8 mouse cellular contexts compared by ENCODE assay signal in the genomic region with DNA sequence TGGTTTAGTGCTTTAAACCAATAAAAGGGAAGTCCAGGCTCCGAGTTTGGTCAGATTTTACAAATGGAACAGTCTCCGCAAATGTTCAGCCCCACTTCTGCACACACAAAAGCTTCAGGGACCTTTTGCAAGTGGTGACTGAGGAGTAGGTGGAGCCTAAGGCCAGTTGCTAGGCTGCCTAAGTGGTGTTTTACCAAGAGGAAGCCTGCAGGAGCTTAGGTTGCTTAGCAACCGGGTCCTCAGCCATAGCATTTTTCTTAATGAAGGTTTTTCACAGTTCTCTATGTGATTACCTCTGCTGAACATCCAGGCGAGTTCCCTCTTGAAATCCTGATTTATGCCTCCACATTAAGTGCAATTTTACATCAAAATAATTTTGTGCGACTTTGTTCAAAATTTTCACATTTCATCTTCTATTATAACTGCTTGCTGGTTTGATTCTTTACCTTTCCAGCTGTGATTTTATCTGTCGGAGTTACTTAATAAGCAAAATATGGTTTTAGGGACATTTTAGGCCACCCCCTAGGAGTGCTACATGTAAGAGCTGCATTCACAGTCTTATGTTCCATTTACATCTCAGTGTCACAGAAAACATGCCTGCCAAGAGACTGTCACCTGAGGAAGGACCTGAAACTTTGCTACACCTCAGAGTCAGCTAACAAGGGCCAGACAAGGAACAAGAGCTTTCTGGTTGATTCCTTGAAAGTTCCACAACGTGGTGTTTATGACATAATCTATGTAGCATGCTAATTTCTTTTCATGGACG.
DNase-seq lines count a peak whose midpoint lies in the region; ATAC-seq and TF ChIP-seq lines count a peak whose summit lies in the region.

No protein-coding gene starts in this region.

- no peak for TF ChIP-seq POLR2A in heart, adult 2 months (IDR thresholded peaks at IDR 0.05; ENCODE audit: insufficient read depth, low read depth, low read length)

- DNase-seq in heart, adult 2 months = no peak
- DNase-seq in layer of hippocampus, adult 18-20 months (ENCODE audit: low spot score in 2 of 2) = peak; percentile 53 to 74
- no peak for DNase-seq in thymus, postnatal 25 days
- DNase-seq in gastrocnemius, postnatal 25 days = no peak

- no peak for TF ChIP-seq EP300 in heart, adult 2 months (IDR thresholded peaks at IDR 0.05; ENCODE audit: insufficient read depth, low read depth, low read length)

- TF ChIP-seq CTCF in heart, adult 2 months (IDR thresholded peaks at IDR 0.05) = no peak

- H3K4me3 ChIP-seq in heart, embryonic 11.5 days (ENCODE audit: low read depth, low read length) = no peak overlapping the region
- no peak overlapping the region for H3K4me3 ChIP-seq in heart, adult 2 months
- no peak overlapping the region for H3K4me3 ChIP-seq in embryonic facial prominence, embryonic 12.5 days
- H3K4me3 ChIP-seq in midbrain, embryonic 12.5 days = no peak overlapping the region

- no peak overlapping the region for H3K9ac ChIP-seq in heart, embryonic 11.5 days (ENCODE audit: low read depth, low read length)
- H3K9ac ChIP-seq in heart, adult 2 months (ENCODE audit: low read depth, low read length) = no peak overlapping the region
- no peak overlapping the region for H3K9ac ChIP-seq in embryonic facial prominence, embryonic 12.5 days
- no peak overlapping the region for H3K9ac ChIP-seq in midbrain, embryonic 12.5 days (replicated peaks)

- no peaks in the 10 kb centered on the region for H3K9me3 ChIP-seq in heart, embryonic 11.5 days (replicated peaks; ENCODE audit: control insufficient read depth, low read length)
- no peaks in the 10 kb centered on the region for H3K9me3 ChIP-seq in embryonic facial prominence, embryonic 12.5 days
- no peaks in the 10 kb centered on the region for H3K9me3 ChIP-seq in midbrain, embryonic 12.5 days

- intact Hi-C loops in heart, adult 2 months (cut with DNase I) = no loop called here

- H3K27ac ChIP-seq in heart, embryonic 11.5 days (ENCODE audit: low read depth, low read length) = no peak overlapping the region
- H3K27ac ChIP-seq in heart, adult 2 months = no peak overlapping the region
- H3K27ac ChIP-seq in embryonic facial prominence, embryonic 12.5 days = no peak overlapping the region
- H3K27ac ChIP-seq in midbrain, embryonic 12.5 days (replicated peaks) = peak overlapping the region; percentile 73

- WGBS in heart, embryonic 11.5 days (ENCODE audit: insufficient replicate concordance) = 41% methylated on average over 8 of the region's 8 CpGs
- 44% methylated on average over 8 of the region's 8 CpGs for WGBS in heart, adult 2 months
- WGBS in embryonic facial prominence, embryonic 12.5 days = 35% methylated on average over 8 of the region's 8 CpGs
- WGBS in midbrain, embryonic 12.5 days = 16% methylated on average over 8 of the region's 8 CpGs

- no peaks in the 10 kb centered on the region for H3K4me1 ChIP-seq in heart, embryonic 11.5 days (ENCODE audit: control insufficient read depth, insufficient read depth, low read length)
- H3K4me1 ChIP-seq in heart, adult 2 months (ENCODE audit: control insufficient read depth, insufficient read depth, low read length) = no peaks in the 10 kb centered on the region
- peaks cover 5% of the 10 kb centered on the region; the same call in 1 of the 2 replicates for H3K4me1 ChIP-seq in embryonic facial prominence, embryonic 12.5 days
- H3K4me1 ChIP-seq in midbrain, embryonic 12.5 days = peaks cover 17% of the 10 kb centered on the region

- H3K79me2 ChIP-seq in heart, adult 2 months (replicated peaks; ENCODE audit: control insufficient read depth, insufficient read depth, low read length) = no peaks in the 10 kb centered on the region

- ATAC-seq in heart, embryonic 11.5 days (replicated peaks; ENCODE audit: insufficient number of reproducible peaks, low FRiP score, low TSS enrichment) = peak; percentile 69; the same call in 1 of the 2 replicates
- peak; percentile 92 for ATAC-seq in embryonic facial prominence, embryonic 12.5 days (ENCODE audit: insufficient number of reproducible peaks, insufficient read depth, low FRiP score, low TSS enrichment)
- ATAC-seq in midbrain, embryonic 12.5 days (ENCODE audit: low FRiP score, low read depth) = peak; percentile 99
- no peak for ATAC-seq in CD4-positive, CD25-positive, alpha-beta regulatory T cell, adult 4 months

- H3K36me3 ChIP-seq in heart, embryonic 11.5 days (ENCODE audit: control insufficient read depth, insufficient read depth, low read length) = no peaks in the 10 kb centered on the region
- no peaks in the 10 kb centered on the region for H3K36me3 ChIP-seq in heart, adult 2 months (ENCODE audit: control insufficient read depth, insufficient read depth, low read length)
- H3K36me3 ChIP-seq in embryonic facial prominence, embryonic 12.5 days = no peaks in the 10 kb centered on the region
- no peaks in the 10 kb centered on the region for H3K36me3 ChIP-seq in midbrain, embryonic 12.5 days

- no peak overlapping the region for H3K4me2 ChIP-seq in heart, embryonic 11.5 days
- no peak overlapping the region for H3K4me2 ChIP-seq in embryonic facial prominence, embryonic 12.5 days (replicated peaks)
- H3K4me2 ChIP-seq in midbrain, embryonic 12.5 days (replicated peaks) = peak overlapping the region; percentile 17; the same call in 1 of the 2 replicates

- H3K27me3 ChIP-seq in heart, embryonic 11.5 days (ENCODE audit: control insufficient read depth, insufficient read depth, low read length) = no peaks in the 10 kb centered on the region
- no peaks in the 10 kb centered on the region for H3K27me3 ChIP-seq in heart, adult 2 months (ENCODE audit: control insufficient read depth, insufficient read depth, low read length)
- H3K27me3 ChIP-seq in embryonic facial prominence, embryonic 12.5 days = no peaks in the 10 kb centered on the region
- H3K27me3 ChIP-seq in midbrain, embryonic 12.5 days = peaks cover 4% of the 10 kb centered on the region

Comparison
In these comparisons a context has a peak if more than half of its experiments do, and no peak if none do; other contexts are left out.
1. DNase-seq: peak in layer of hippocampus, adult 18-20 months (2 of 2); none in heart, adult 2 months (0 of 2), thymus, postnatal 25 days (single experiment) and gastrocnemius, postnatal 25 days (single experiment).